Mouse (Mus musculus): Measurements from ENCODE around the gene Epha4. TPM values are rescaled to one million over a fixed set of nuclear protein-coding genes. Genes with fewer than 3 reads are reported as not detected.

Epha4 gene
- total and polyA plus RNA-seq, 2 experiments from 2014 or later = 36.0 to 107 TPM

DNA sequence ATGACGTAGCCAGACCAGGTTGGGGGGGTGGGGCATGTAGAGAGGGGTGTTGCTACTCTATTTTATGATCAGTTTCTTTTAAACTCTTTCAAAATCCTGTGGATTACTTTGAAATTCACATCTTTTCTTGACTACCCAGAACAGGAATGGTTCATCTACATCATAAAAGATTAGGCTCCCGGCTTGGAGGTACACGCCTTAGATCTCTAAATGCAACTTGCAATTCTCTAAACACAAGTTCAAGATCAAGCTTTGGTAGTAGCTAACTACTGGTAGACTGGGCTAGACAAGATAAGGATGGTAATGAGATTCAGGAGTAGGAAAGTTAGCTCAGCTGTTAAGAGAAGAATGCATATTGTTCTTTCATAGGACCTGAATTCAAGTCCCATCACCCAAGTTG is 63.3 kb downstream of the Epha4 start:
- WGBS = 84% methylated on average over 3 of the region's 3 CpGs

DNA sequence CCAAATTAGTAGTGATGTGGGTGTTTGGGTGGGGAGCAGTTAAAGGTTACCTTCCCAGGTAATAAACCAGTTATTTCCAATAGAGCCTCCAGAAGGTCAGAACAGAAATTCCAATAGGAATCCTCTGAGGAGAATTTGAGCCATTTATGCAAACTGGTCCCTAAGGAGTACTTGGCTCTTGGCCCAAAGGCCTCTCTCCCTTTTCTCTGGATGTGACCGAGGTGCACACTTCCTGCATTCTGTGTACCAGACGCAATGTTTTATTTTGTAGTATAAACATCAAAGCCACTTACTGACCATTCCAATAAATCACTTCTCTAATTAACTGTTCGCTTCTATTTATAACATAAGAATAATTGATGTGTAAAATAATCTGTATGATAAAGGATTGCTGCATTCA is 64.7 kb downstream of the Epha4 start:
- DNase-seq (ENCODE audit: low spot score) (no peak), ATAC-seq (no peak)
- Histone ChIP-seq H3K36me3 (ENCODE audit: insufficient read depth, low read length) (no peaks in the 10 kb centered on the region), H3K27ac (no peak overlapping the region), H3K4me3 (ENCODE audit: low read length) (no peak overlapping the region), H3K4me1 (ENCODE audit: insufficient read depth, low read length) (no peaks in the 10 kb centered on the region), H3K9me3 (ENCODE audit: low read length) (no peaks in the 10 kb centered on the region), H3K9ac (replicated peaks; ENCODE audit: low read length) (no peak overlapping the region), H3K4me2 (ENCODE audit: low read depth, low read length) (no peak overlapping the region), H3K27me3 (ENCODE audit: insufficient read depth, low read length) (no peaks in the 10 kb centered on the region)
- TF ChIP-seq CTCF (IDR thresholded peaks at IDR 0.05; ENCODE audit: low read depth) = no peak
- 60% methylated on average over 3 of the region's 3 CpGs for WGBS

More for the DNA sequence above, 63.3 kb downstream of the Epha4 start:
- Histone ChIP-seq H3K4me2 (ENCODE audit: low read depth, low read length) (no peak overlapping the region), H3K27ac (no peak overlapping the region), H3K4me3 (ENCODE audit: low read length) (no peak overlapping the region), H3K36me3 (ENCODE audit: insufficient read depth, low read length) (no peaks in the 10 kb centered on the region), H3K9me3 (ENCODE audit: low read length) (no peaks in the 10 kb centered on the region), H3K27me3 (ENCODE audit: insufficient read depth, low read length) (no peaks in the 10 kb centered on the region), H3K4me1 (ENCODE audit: insufficient read depth, low read length) (no peaks in the 10 kb centered on the region), H3K9ac (replicated peaks; ENCODE audit: low read length) (no peak overlapping the region)
- no peak for ATAC-seq
- DNase-seq (ENCODE audit: low spot score) = no peak
- no peak for TF ChIP-seq CTCF (IDR thresholded peaks at IDR 0.05; ENCODE audit: low read depth)

DNA sequence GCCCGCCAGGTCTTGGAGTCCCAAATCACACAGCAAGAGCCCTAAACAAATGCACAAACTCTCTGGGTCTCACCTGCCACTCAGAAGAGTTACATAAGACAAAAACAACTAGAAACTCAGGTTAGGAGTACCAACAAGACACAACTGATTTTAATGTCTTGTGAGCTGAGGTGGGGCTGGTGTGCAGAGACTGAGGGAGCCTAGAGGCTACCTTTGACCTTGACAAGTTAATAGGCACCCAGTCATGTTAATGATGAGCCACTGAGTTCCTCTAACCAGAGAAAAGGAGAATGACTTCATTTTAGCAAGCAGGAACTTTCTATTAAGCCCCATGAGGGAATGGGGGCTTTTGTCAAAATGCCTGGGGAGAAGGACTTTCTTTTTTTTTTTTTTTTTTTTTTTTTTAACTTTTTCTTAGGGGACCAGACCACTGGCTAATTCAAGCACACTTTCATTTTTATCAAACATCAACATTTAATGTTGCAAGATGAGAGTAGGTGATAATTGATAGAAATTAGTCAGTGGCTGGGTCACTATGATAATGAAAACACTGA is 67.8 kb downstream of the Epha4 start:
- H3K9me3 ChIP-seq (ENCODE audit: low read length) = no peaks in the 10 kb centered on the region
- no peak overlapping the region for H3K9ac ChIP-seq (replicated peaks; ENCODE audit: low read length)
- no peaks in the 10 kb centered on the region for H3K36me3 ChIP-seq (ENCODE audit: insufficient read depth, low read length)
- H3K4me1 ChIP-seq (ENCODE audit: insufficient read depth, low read length) = no peaks in the 10 kb centered on the region; the same call in 1 of the 2 replicates
- 92% methylated on average over 1 of the region's 1 CpGs for WGBS
- no peak overlapping the region for H3K4me2 ChIP-seq (ENCODE audit: low read depth, low read length)
- H3K4me3 ChIP-seq (ENCODE audit: low read length) = no peak overlapping the region
- DNase-seq (ENCODE audit: low spot score) (no peak), ATAC-seq (no peak)
- TF ChIP-seq CTCF (IDR thresholded peaks at IDR 0.05; ENCODE audit: low read depth) = no peak
- H3K27ac ChIP-seq = no peak overlapping the region
- H3K27me3 ChIP-seq (ENCODE audit: insufficient read depth, low read length) = no peaks in the 10 kb centered on the region

DNA sequence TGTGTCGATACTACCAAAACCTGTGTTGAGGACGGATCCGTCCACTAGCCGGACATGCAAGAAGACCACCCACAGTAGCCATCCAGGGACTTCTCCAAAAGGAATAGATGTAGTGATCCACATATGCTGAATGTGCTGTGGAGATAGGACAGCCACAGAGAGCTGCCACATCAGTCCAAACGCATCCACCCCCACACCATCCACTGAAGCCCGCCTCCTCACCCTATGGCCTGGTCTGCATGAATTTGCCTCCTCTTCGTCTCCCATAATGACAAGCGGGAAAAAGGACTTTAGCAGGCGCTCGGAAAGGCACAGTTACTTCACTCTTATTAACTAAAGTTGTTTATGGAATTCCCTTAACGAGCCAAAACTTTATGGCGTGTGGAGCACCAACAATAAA is 68.5 kb downstream of the Epha4 start:
- no peak overlapping the region for H3K27ac ChIP-seq
- H3K9ac ChIP-seq (replicated peaks; ENCODE audit: low read length) = no peak overlapping the region
- TF ChIP-seq CTCF (IDR thresholded peaks at IDR 0.05; ENCODE audit: low read depth) = no peak
- no peak overlapping the region for H3K4me2 ChIP-seq (ENCODE audit: low read depth, low read length)
- H3K27me3 ChIP-seq (ENCODE audit: insufficient read depth, low read length) = no peaks in the 10 kb centered on the region
- ATAC-seq = no peak
- H3K4me3 ChIP-seq (ENCODE audit: low read length) = no peak overlapping the region
- 77% methylated on average over 12 of the region's 12 CpGs for WGBS
- no peaks in the 10 kb centered on the region for H3K36me3 ChIP-seq (ENCODE audit: insufficient read depth, low read length)
- H3K9me3 ChIP-seq (ENCODE audit: low read length) = no peaks in the 10 kb centered on the region
- DNase-seq (ENCODE audit: low spot score) = no peak
- peaks cover 6% of the 10 kb centered on the region for H3K4me1 ChIP-seq (ENCODE audit: insufficient read depth, low read length)

DNA sequence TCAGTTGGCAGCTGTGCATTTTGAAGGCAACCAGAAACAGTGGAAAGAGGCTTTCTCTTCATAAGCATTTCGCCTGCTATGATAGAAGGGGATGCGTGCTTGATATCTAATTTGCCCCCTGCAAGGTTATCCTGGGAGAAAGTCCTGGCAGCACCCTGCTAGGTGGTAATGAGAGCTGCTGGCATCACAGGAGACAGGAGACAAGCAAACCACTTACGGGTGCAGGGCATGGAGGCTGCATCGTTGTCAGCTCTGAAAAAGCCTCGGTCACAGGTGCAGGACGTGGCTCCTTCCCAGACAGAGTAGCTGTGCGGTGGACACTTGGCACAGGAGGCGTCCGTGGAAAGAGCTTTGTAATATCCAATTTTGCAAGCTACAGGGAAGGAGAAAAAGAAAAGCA is 70.2 kb downstream of the Epha4 start:
- Histone ChIP-seq H3K4me3 (ENCODE audit: low read length) (no peak overlapping the region), H3K36me3 (ENCODE audit: insufficient read depth, low read length) (no peaks in the 10 kb centered on the region), H3K4me2 (ENCODE audit: low read depth, low read length) (no peak overlapping the region), H3K27ac (no peak overlapping the region), H3K27me3 (ENCODE audit: insufficient read depth, low read length) (no peaks in the 10 kb centered on the region), H3K9me3 (ENCODE audit: low read length) (no peaks in the 10 kb centered on the region), H3K4me1 (ENCODE audit: insufficient read depth, low read length) (peaks cover 17% of the 10 kb centered on the region), H3K9ac (replicated peaks; ENCODE audit: low read length) (no peak overlapping the region)
- WGBS = 43% methylated on average over 9 of the region's 9 CpGs
- TF ChIP-seq CTCF (IDR thresholded peaks at IDR 0.05; ENCODE audit: low read depth) = no peak
- no peak for ATAC-seq
- no peak for DNase-seq (ENCODE audit: low spot score)

DNA sequence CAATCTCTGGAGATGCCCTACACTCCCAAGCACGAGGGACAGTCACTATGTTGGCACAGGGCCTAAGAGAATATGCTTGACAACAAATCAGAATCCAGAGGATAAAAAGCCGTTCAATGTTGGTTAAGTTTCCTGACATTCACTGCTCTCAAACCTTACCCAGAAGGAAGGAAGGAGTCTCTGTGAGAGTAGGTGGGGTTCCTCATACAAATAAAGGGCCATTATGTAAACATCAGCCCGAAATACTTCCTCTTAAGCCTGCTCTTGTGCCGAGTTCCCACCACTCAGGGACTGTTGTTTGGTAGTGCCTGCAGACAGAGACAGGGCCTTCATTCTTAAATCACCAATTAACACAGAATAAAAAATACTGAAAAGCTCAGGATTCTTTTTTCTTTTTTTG is 72.9 kb downstream of the Epha4 start:
- Histone ChIP-seq H3K27ac (no peak overlapping the region), H3K36me3 (ENCODE audit: insufficient read depth, low read length) (no peaks in the 10 kb centered on the region), H3K9me3 (ENCODE audit: low read length) (no peaks in the 10 kb centered on the region), H3K27me3 (ENCODE audit: insufficient read depth, low read length) (no peaks in the 10 kb centered on the region), H3K9ac (replicated peaks; ENCODE audit: low read length) (no peak overlapping the region), H3K4me1 (ENCODE audit: insufficient read depth, low read length) (peaks cover 22% of the 10 kb centered on the region), H3K4me3 (ENCODE audit: low read length) (no peak overlapping the region), H3K4me2 (ENCODE audit: low read depth, low read length) (0 out of 2 replicates have a peak overlapping the region, but pooled peaks have one; percentile 8)
- no peak for TF ChIP-seq CTCF (IDR thresholded peaks at IDR 0.05; ENCODE audit: low read depth)
- DNase-seq (ENCODE audit: low spot score) (no peak), ATAC-seq (no peak)
- 26% methylated on average over 4 of the region's 4 CpGs for WGBS

DNA sequence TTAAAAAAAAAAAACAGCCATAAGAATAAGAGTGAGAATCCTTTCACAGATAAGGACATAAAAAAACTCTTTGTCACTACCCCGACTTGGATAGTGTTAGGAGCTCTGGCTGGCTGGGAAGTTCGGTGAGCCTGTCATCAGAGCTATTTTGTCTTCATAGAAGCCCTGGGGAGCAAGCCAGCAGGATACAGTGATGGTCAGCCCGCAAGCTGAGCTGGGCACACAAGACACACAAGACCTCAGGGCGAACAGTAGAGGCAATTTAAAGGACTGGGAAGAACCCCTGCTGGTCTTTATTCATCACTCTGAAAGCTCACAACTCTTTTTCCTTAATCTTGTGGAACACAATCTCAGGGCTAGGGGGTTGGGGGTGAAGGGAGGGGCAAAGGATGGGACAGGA is 73.5 kb downstream of the Epha4 start:
- H3K9ac ChIP-seq (replicated peaks; ENCODE audit: low read length) = no peak overlapping the region
- DNase-seq (ENCODE audit: low spot score) (no peak), ATAC-seq (no peak)
- H3K4me3 ChIP-seq (ENCODE audit: low read length) = no peak overlapping the region
- no peak overlapping the region for H3K27ac ChIP-seq
- no peak for TF ChIP-seq CTCF (IDR thresholded peaks at IDR 0.05; ENCODE audit: low read depth)
- H3K27me3 ChIP-seq (ENCODE audit: insufficient read depth, low read length) = no peaks in the 10 kb centered on the region
- H3K4me1 ChIP-seq (ENCODE audit: insufficient read depth, low read length) = peaks cover 26% of the 10 kb centered on the region
- H3K36me3 ChIP-seq (ENCODE audit: insufficient read depth, low read length) = no peaks in the 10 kb centered on the region
- 24% methylated on average over 4 of the region's 4 CpGs for WGBS
- 0 out of 2 replicates have a peak overlapping the region, but pooled peaks have one; percentile 8 for H3K4me2 ChIP-seq (ENCODE audit: low read depth, low read length)
- H3K9me3 ChIP-seq (ENCODE audit: low read length) = no peaks in the 10 kb centered on the region

Measured in hindbrain, postnatal 0 days (tissue).